Mouse (Mus musculus) forebrain, postnatal 0 days (tissue): Measurements from ENCODE around the gene 4833439L19Rik. TPM values are rescaled to one million over a fixed set of nuclear protein-coding genes. Genes with fewer than 3 reads are reported as not detected.

ENCODE experiments used
- ATAC-seq: fragments of 200-750 bp; cut with Nextera tagmentation; 2 replicates; pipeline ENCODE4 v1.8.0; 2017; ENCODE audit warnings: mild to moderate bottlenecking, moderate library complexity
- DNase-seq: peaks from one replicate; pipeline ENCODE4 v3.0.0-alpha.2; 2015
- H3K27ac ChIP-seq: fragments of 300-500 bp; sonication (generic); 2 replicates; pipeline ENCODE4 v1.5.1; 2014; ENCODE audit warnings: low read depth, mild to moderate bottlenecking, antibody characterized with exemption, low read length, moderate library complexity, mixed read lengths
- H3K27me3 ChIP-seq: fragments of 300-500 bp; sonication (generic); 2 replicates; pipeline ENCODE4 v1.6.1; 2014; ENCODE audit warnings: mild to moderate bottlenecking, low read length, mixed read lengths; ENCODE audit not compliant: insufficient read depth
- H3K36me3 ChIP-seq: fragments of 300-500 bp; sonication (generic); 2 replicates; pipeline ENCODE4 v1.6.1; 2014; ENCODE audit warnings: mild to moderate bottlenecking, moderate library complexity; ENCODE audit not compliant: insufficient read depth
- H3K4me1 ChIP-seq: fragments of 300-500 bp; sonication (generic); 2 replicates; pipeline ENCODE4 v1.6.1; 2014; ENCODE audit warnings: antibody characterized with exemption; ENCODE audit not compliant: insufficient read depth
- H3K4me2 ChIP-seq: fragments of 300-500 bp; sonication (generic); 2 replicates; pipeline ENCODE4 v1.6.1; 2014; ENCODE audit warnings: low read depth, mild to moderate bottlenecking, moderate library complexity
- H3K4me3 ChIP-seq: fragments of 300-500 bp; sonication (generic); 2 replicates; pipeline ENCODE4 v1.5.1; 2014; ENCODE audit warnings: low read depth, low read length, mixed read lengths
- H3K9ac ChIP-seq: fragments of 300-500 bp; sonication (generic); 2 replicates; pipeline ENCODE4 v1.6.1; 2014; ENCODE audit warnings: mild to moderate bottlenecking
- H3K9me3 ChIP-seq: fragments of 300-500 bp; sonication (generic); 2 replicates; pipeline ENCODE4 v1.6.1; 2016; ENCODE audit warnings: low read length
- CTCF ChIP-seq: sonication (generic); IDR thresholded peaks from 2 replicates; pipeline ENCODE4 v1.5.1; 2016; ENCODE audit warnings: antibody characterized with exemption, control low read depth, low read depth
- WGBS: fragments of 180-500 bp; shearing (Covaris S2); extraction: QIAGEN DNeasy Blood & Tissue Kit; methylation state at CpG from one replicate; pipeline ENCODE4 v1.1.7; 2014; 5-methylcytosine and 5-hydroxymethylcytosine counted together
- polyA plus RNA-seq: library from polyadenylated mRNA; unstranded; fragments of >200 nt; fragmentation: Nextera tagmentation; extraction: Ambion mirVana; gene quantifications from 2 replicates; pipeline ENCODE4 v1.2.1, GENCODE M21; 2015
- total RNA-seq: library from RNA; depleted of rRNA; stranded (reverse); fragments of >200 nt; gene quantifications from 2 replicates; pipeline ENCODE4 v1.2.3, GENCODE M21; 2014

The 4833439L19Rik gene
- total and polyA plus RNA-seq, 2 experiments from 2014 or later: 184 to 263 TPM

- no peaks in the 10 kb centered on the region for H3K27me3 ChIP-seq
- H3K27ac ChIP-seq: no peak overlapping the region
- no peak for TF ChIP-seq CTCF
- H3K9ac ChIP-seq: no peak overlapping the region
- no peaks in the 10 kb centered on the region for H3K9me3 ChIP-seq
- no peak overlapping the region for H3K4me2 ChIP-seq
- DNase-seq (peak; percentile 39), ATAC-seq (no peak)
- H3K4me1 ChIP-seq: peaks cover 11% of the 10 kb centered on the region; the same call in 1 of the 2 replicates
- WGBS: 18% methylated on average over 2 of the region's 2 CpGs
- no peaks in the 10 kb centered on the region for H3K36me3 ChIP-seq
- no peak overlapping the region for H3K4me3 ChIP-seq
Measured at GRCm38 (mm10) chr13:54571637-54572036, 6.4 kb upstream of the 4833439L19Rik start.

- DNase-seq: no peak
- H3K4me3 ChIP-seq: no peak overlapping the region
- H3K27ac ChIP-seq: no peak overlapping the region
- H3K9me3 ChIP-seq: no peaks in the 10 kb centered on the region
- H3K4me2 ChIP-seq: no peak overlapping the region
- no peak for ATAC-seq
- no peaks in the 10 kb centered on the region for H3K27me3 ChIP-seq
- no peak overlapping the region for H3K9ac ChIP-seq
- WGBS: 75% methylated on average over 4 of the region's 4 CpGs
- H3K36me3 ChIP-seq: no peaks in the 10 kb centered on the region
- no peak for TF ChIP-seq CTCF
- peaks cover 6% of the 10 kb centered on the region; the same call in 1 of the 2 replicates for H3K4me1 ChIP-seq
Measured at GRCm38 (mm10) chr13:54570736-54571135, 5.5 kb upstream of the 4833439L19Rik start.

GRCm38 (mm10) chr13:54569282-54569681 lies 4.0 kb upstream of the 4833439L19Rik start:
- Histone ChIP-seq H3K9me3 (no peaks in the 10 kb centered on the region), H3K4me2 (no peak overlapping the region), H3K27me3 (no peaks in the 10 kb centered on the region), H3K4me3 (no peak overlapping the region), H3K4me1 (peaks cover 2% of the 10 kb centered on the region), H3K27ac (no peak overlapping the region), H3K36me3 (no peaks in the 10 kb centered on the region), H3K9ac (no peak overlapping the region)
- ATAC-seq (no peak), DNase-seq (no peak)
- TF ChIP-seq CTCF: no peak
- WGBS: 41% methylated on average over 1 of the region's 1 CpGs

GRCm38 (mm10) chr13:54568380-54568779 lies 3.1 kb upstream of the 4833439L19Rik start:
- Histone ChIP-seq H3K9ac (no peak overlapping the region), H3K4me2 (no peak overlapping the region), H3K4me1 (peaks cover 8% of the 10 kb centered on the region), H3K27ac (no peak overlapping the region), H3K9me3 (no peaks in the 10 kb centered on the region), H3K4me3 (no peak overlapping the region), H3K36me3 (no peaks in the 10 kb centered on the region), H3K27me3 (no peaks in the 10 kb centered on the region)
- DNase-seq (no peak), ATAC-seq (no peak)
- 44% methylated on average over 5 of the region's 5 CpGs for WGBS
- TF ChIP-seq CTCF: no peak

- H3K9me3 ChIP-seq: no peaks in the 10 kb centered on the region
- H3K27me3 ChIP-seq: no peaks in the 10 kb centered on the region
- H3K36me3 ChIP-seq: peaks cover 13% of the 10 kb centered on the region
- H3K4me2 ChIP-seq: peak overlapping the region; percentile 89
- H3K9ac ChIP-seq: 0 out of 2 replicates have a peak overlapping the region, but pooled peaks have one; percentile 96
- H3K27ac ChIP-seq: peak overlapping the region; percentile 67
- H3K4me1 ChIP-seq: peaks cover 8% of the 10 kb centered on the region
- 39% methylated on average over 8 of the region's 8 CpGs for WGBS
- peak; percentile 59 for ATAC-seq
- peak; percentile 56 for TF ChIP-seq CTCF
- DNase-seq: no peak
- H3K4me3 ChIP-seq: peak overlapping the region; percentile 92
Measured at GRCm38 (mm10) chr13:54565594-54566345, 535 bp upstream of the 4833439L19Rik start.

GRCm38 (mm10) chr13:54564232-54565200 lies 719 bp downstream of the 4833439L19Rik start:
- Histone ChIP-seq H3K4me2 (peak overlapping the region; percentile 89), H3K9ac (peak overlapping the region; percentile 96), H3K36me3 (peaks cover 24% of the 10 kb centered on the region), H3K4me3 (peak overlapping the region; percentile 92), H3K4me1 (peaks cover 8% of the 10 kb centered on the region), H3K27ac (peak overlapping the region; percentile 83), H3K27me3 (no peaks in the 10 kb centered on the region), H3K9me3 (no peaks in the 10 kb centered on the region)
- no peak for TF ChIP-seq CTCF
- WGBS: 10% methylated on average over 45 of the region's 45 CpGs
- peak; percentile 70 for ATAC-seq
- DNase-seq: no peak
